Mouse (Mus musculus) right cerebral cortex, adult 18-20 months (tissue): ENCODE measurements around the gene Tnfsf13.
"Not testable (repeated sequence)": the region's sequence is repeated elsewhere in the genome, so short reads cannot be mapped to it uniquely, and the experiment has no call there.

Experiments used
- DNase-seq: peaks from one replicate; pipeline ENCODE4 v3.0.0; 2022; ENCODE audit warnings: mixed read lengths

The Tnfsf13 gene

GRCm38 (mm10) chr11:69703814-69704612 is 18.4 kb upstream of the Tnfsf13 start:
- DNase-seq, result no peak

- DNase-seq, result not testable (repeated sequence)
Measured at GRCm38 (mm10) chr11:69703381-69703780, 17.8 kb upstream of the Tnfsf13 start.

- DNase-seq, result not testable (repeated sequence)
Measured at GRCm38 (mm10) chr11:69702886-69703285, 17.3 kb upstream of the Tnfsf13 start.

GRCm38 (mm10) chr11:69699595-69699994 is 14.0 kb upstream of the Tnfsf13 start:
- DNase-seq, result no peak

GRCm38 (mm10) chr11:69698574-69698973 is 13.0 kb upstream of the Tnfsf13 start:
- no peak for DNase-seq

GRCm38 (mm10) chr11:69697396-69697795 is 11.8 kb upstream of the Tnfsf13 start:
- DNase-seq, result no peak

- peak; percentile 55 for DNase-seq
Measured at GRCm38 (mm10) chr11:69695361-69696181, 10.0 kb upstream of the Tnfsf13 start, which contains the start of the genes Tnfsf12 and Tnfsfm13. TSS of gene Tnfsf12 (minus strand) at chr11:69695849. TSS of gene Tnfsfm13 (minus strand) at chr11:69696098.

GRCm38 (mm10) chr11:69695046-69695360 is 9.4 kb upstream of the Tnfsf13 start:
- no peak for DNase-seq

- DNase-seq, result no peak
Measured at GRCm38 (mm10) chr11:69693421-69693965, 7.9 kb upstream of the Tnfsf13 start.

GRCm38 (mm10) chr11:69692863-69693262 is 7.3 kb upstream of the Tnfsf13 start:
- no peak for DNase-seq

- no peak for DNase-seq
Measured at GRCm38 (mm10) chr11:69692196-69692811, 6.7 kb upstream of the Tnfsf13 start.

GRCm38 (mm10) chr11:69689891-69690290 is 4.3 kb upstream of the Tnfsf13 start:
- DNase-seq, result no peak

GRCm38 (mm10) chr11:69687061-69687460 is 1.5 kb upstream of the Tnfsf13 start:
- DNase-seq, result no peak

- DNase-seq, result no peak
Measured at GRCm38 (mm10) chr11:69686377-69686776, 793 bp upstream of the Tnfsf13 start.

GRCm38 (mm10) chr11:69684936-69685335 is 648 bp downstream of the Tnfsf13 start:
- no peak for DNase-seq

- no peak for DNase-seq
Measured at GRCm38 (mm10) chr11:69684128-69684745, 1.3 kb downstream of the Tnfsf13 start.

GRCm38 (mm10) chr11:69683576-69683975 is 2.0 kb downstream of the Tnfsf13 start:
- DNase-seq, result no peak

- peak; percentile 86 for DNase-seq
Measured at GRCm38 (mm10) chr11:69682840-69683533, 2.6 kb downstream of the Tnfsf13 start.

GRCm38 (mm10) chr11:69682209-69682839 is 3.3 kb downstream of the Tnfsf13 start:
- no peak for DNase-seq

GRCm38 (mm10) chr11:69681314-69682208 is 4.0 kb downstream of the Tnfsf13 start, which contains the start of gene Senp3:
TSS of gene Senp3 (minus strand) at chr11:69682084.
- DNase-seq, result peak; percentile 98
